Mouse (Mus musculus) midbrain, postnatal 0 days (tissue): ENCODE results near the gene Ehd4. TPM values are rescaled to one million over a fixed set of nuclear protein-coding genes. Genes with fewer than 3 reads are reported as not detected.

Source experiments
- ATAC-seq: fragments of 200-750 bp; cut with Nextera tagmentation; 2 replicates; pipeline ENCODE4 v1.8.0; 2017; ENCODE audit warnings: moderate number of reproducible peaks, mild to moderate bottlenecking, moderate TSS enrichment, moderate library complexity; ENCODE audit not compliant: low FRiP score
- DNase-seq: peaks from one replicate; pipeline ENCODE4 v3.0.0-alpha.2; 2015; ENCODE audit warnings: low spot score
- H3K27ac ChIP-seq: fragments of 300-500 bp; sonication (generic); 2 replicates; pipeline ENCODE4 v1.5.1; 2014; ENCODE audit warnings: low read depth, mild to moderate bottlenecking, low read length, mixed read lengths
- H3K27me3 ChIP-seq: fragments of 300-500 bp; sonication (generic); 2 replicates; pipeline ENCODE4 v1.6.1; 2014; ENCODE audit warnings: low read length, control low read depth, mixed read lengths; ENCODE audit not compliant: insufficient read depth
- H3K36me3 ChIP-seq: fragments of 300-500 bp; sonication (generic); 2 replicates; pipeline ENCODE4 v1.6.1; 2014; ENCODE audit warnings: low read length, control low read depth, mixed read lengths; ENCODE audit not compliant: insufficient read depth
- H3K4me1 ChIP-seq: fragments of 300-500 bp; sonication (generic); 2 replicates; pipeline ENCODE4 v1.6.1; 2014; ENCODE audit warnings: mild to moderate bottlenecking, control low read depth, antibody characterized with exemption, low read length, mixed read lengths; ENCODE audit not compliant: insufficient read depth
- H3K4me2 ChIP-seq: fragments of 300-500 bp; sonication (generic); 2 replicates; pipeline ENCODE4 v1.6.1; 2014; ENCODE audit warnings: low read depth, mild to moderate bottlenecking, low read length, mixed read lengths; ENCODE audit not compliant: poor library complexity, severe bottlenecking
- H3K4me3 ChIP-seq: fragments of 300-500 bp; sonication (generic); 2 replicates; pipeline ENCODE4 v1.5.1; 2014; ENCODE audit warnings: low read depth, mild to moderate bottlenecking, low read length, moderate library complexity
- H3K9ac ChIP-seq: fragments of 300-500 bp; sonication (generic); replicated peaks from 2 replicates; pipeline ENCODE4 v1.6.1; 2014; ENCODE audit warnings: mild to moderate bottlenecking, low read length, moderate library complexity, mixed read lengths; ENCODE audit not compliant: poor library complexity, severe bottlenecking
- H3K9me3 ChIP-seq: fragments of 300-500 bp; sonication (generic); 2 replicates; pipeline ENCODE4 v1.6.1; 2016; ENCODE audit warnings: low read length, control low read depth
- CTCF ChIP-seq: IDR thresholded peaks from 2 replicates; pipeline ENCODE4 v1.5.1; 2016; ENCODE audit warnings: antibody characterized with exemption, mild to moderate bottlenecking
- WGBS: fragments of 180-500 bp; shearing (Covaris S2); extraction: QIAGEN DNeasy Blood & Tissue Kit; methylation state at CpG from one replicate; pipeline ENCODE4 v1.1.7; 2014; 5-methylcytosine and 5-hydroxymethylcytosine counted together
- polyA plus RNA-seq: library from polyadenylated mRNA; unstranded; fragments of >200 nt; fragmentation: Nextera tagmentation; extraction: Ambion mirVana; gene quantifications from 2 replicates; pipeline ENCODE4 v1.2.1, GENCODE M21; 2015
- total RNA-seq: library from RNA; depleted of rRNA; stranded (reverse); fragments of >200 nt; gene quantifications from 2 replicates; pipeline ENCODE4 v1.2.3, GENCODE M21; 2014

Gene Ehd4
- total and polyA plus RNA-seq, 2 experiments from 2014 or later, result 9.5 to 16.2 TPM

GRCm38 (mm10) chr2:120106397-120106973 lies 47.9 kb downstream of the Ehd4 start:
- no peaks in the 10 kb centered on the region for H3K27me3 ChIP-seq
- no peak for TF ChIP-seq CTCF
- H3K9me3 ChIP-seq, result no peaks in the 10 kb centered on the region
- no peaks in the 10 kb centered on the region for H3K36me3 ChIP-seq
- no peak overlapping the region for H3K4me2 ChIP-seq
- no peak overlapping the region for H3K9ac ChIP-seq
- no peaks in the 10 kb centered on the region for H3K4me1 ChIP-seq
- no peak overlapping the region for H3K27ac ChIP-seq
- DNase-seq (no peak), ATAC-seq (no peak)
- H3K4me3 ChIP-seq, result no peak overlapping the region
- WGBS, result 89% methylated on average over 8 of the region's 8 CpGs

GRCm38 (mm10) chr2:120105861-120106260 lies 48.5 kb downstream of the Ehd4 start:
- no peak overlapping the region for H3K27ac ChIP-seq
- DNase-seq (no peak), ATAC-seq (no peak)
- TF ChIP-seq CTCF, result no peak
- no peak overlapping the region for H3K9ac ChIP-seq
- no peaks in the 10 kb centered on the region for H3K9me3 ChIP-seq
- no peak overlapping the region for H3K4me2 ChIP-seq
- no peaks in the 10 kb centered on the region for H3K4me1 ChIP-seq
- no peaks in the 10 kb centered on the region for H3K36me3 ChIP-seq
- no peaks in the 10 kb centered on the region for H3K27me3 ChIP-seq
- WGBS, result 80% methylated on average over 3 of the region's 3 CpGs
- no peak overlapping the region for H3K4me3 ChIP-seq

- Histone ChIP-seq H3K27me3 (no peaks in the 10 kb centered on the region), H3K36me3 (no peaks in the 10 kb centered on the region), H3K4me1 (no peaks in the 10 kb centered on the region), H3K27ac (no peak overlapping the region), H3K9me3 (no peaks in the 10 kb centered on the region), H3K4me3 (no peak overlapping the region), H3K9ac (no peak overlapping the region), H3K4me2 (no peak overlapping the region)
- ATAC-seq (no peak), DNase-seq (no peak)
- no peak for TF ChIP-seq CTCF
- WGBS, result 66% methylated on average over 6 of the region's 6 CpGs
Measured at GRCm38 (mm10) chr2:120102881-120103280, 51.5 kb downstream of the Ehd4 start.

GRCm38 (mm10) chr2:120102450-120102849 lies 52.0 kb downstream of the Ehd4 start:
- Histone ChIP-seq H3K36me3 (no peaks in the 10 kb centered on the region), H3K9me3 (no peaks in the 10 kb centered on the region), H3K9ac (no peak overlapping the region), H3K27me3 (no peaks in the 10 kb centered on the region), H3K4me1 (no peaks in the 10 kb centered on the region), H3K27ac (no peak overlapping the region), H3K4me2 (no peak overlapping the region), H3K4me3 (no peak overlapping the region)
- no peak for ATAC-seq
- TF ChIP-seq CTCF, result no peak
- no peak for DNase-seq
- 43% methylated on average over 2 of the region's 2 CpGs for WGBS

GRCm38 (mm10) chr2:120101961-120102360 lies 52.4 kb downstream of the Ehd4 start:
- no peaks in the 10 kb centered on the region for H3K4me1 ChIP-seq
- no peak overlapping the region for H3K4me3 ChIP-seq
- H3K9ac ChIP-seq, result no peak overlapping the region
- no peaks in the 10 kb centered on the region for H3K36me3 ChIP-seq
- ATAC-seq (no peak), DNase-seq (no peak)
- H3K9me3 ChIP-seq, result no peaks in the 10 kb centered on the region
- no peak for TF ChIP-seq CTCF
- H3K27me3 ChIP-seq, result no peaks in the 10 kb centered on the region
- H3K4me2 ChIP-seq, result no peak overlapping the region
- no peak overlapping the region for H3K27ac ChIP-seq
- WGBS, result 93% methylated on average over 11 of the region's 11 CpGs

GRCm38 (mm10) chr2:120099886-120100285 lies 54.5 kb downstream of the Ehd4 start:
- Histone ChIP-seq H3K27ac (no peak overlapping the region), H3K9ac (no peak overlapping the region), H3K27me3 (no peaks in the 10 kb centered on the region), H3K4me2 (no peak overlapping the region), H3K4me3 (no peak overlapping the region), H3K4me1 (no peaks in the 10 kb centered on the region), H3K36me3 (no peaks in the 10 kb centered on the region), H3K9me3 (no peaks in the 10 kb centered on the region)
- no peak for TF ChIP-seq CTCF
- WGBS, result 87% methylated on average over 3 of the region's 3 CpGs
- no peak for ATAC-seq
- DNase-seq, result no peak
